Mouse (Mus musculus) megakaryocyte-erythroid progenitor cell, adult 5-6 weeks (primary cell): ENCODE data around the gene Cdcp1. TPM values are rescaled to one million over a fixed set of nuclear protein-coding genes. Genes with fewer than 3 reads are reported as not detected.

Experiments
- total RNA-seq, 2 experiments: library from RNA; stranded (forward) in 1 of 2; stranded (reverse) in 1 of 2; fragments of 200-1000, 215-1000 nt in 1 of 2; fragments of >200 nt in 1 of 2; fragmentation: Nextera tagmentation in 1 of 2; gene quantifications; 2 replicates each; pipeline ENCODE4 v1.2.3; 2014 to 2017

Cdcp1 gene
- total RNA-seq, 2 experiments from 2014 or later, result 0.38 to 0.57 TPM

Other genes with a start within 250 kb of the Cdcp1 start
- 4.0 and 16.1 TPM in 2 replicates for gene Tmem42, start 194.7 kb downstream of the Cdcp1 start, total RNA-seq (2014; fragmentation: Nextera tagmentation)
- 5.4 and 9.2 TPM in 2 replicates for gene Tmem42, start 194.7 kb downstream of the Cdcp1 start, total RNA-seq (2017)
- gene Tgm4, start 181.3 kb downstream of the Cdcp1 start, total RNA-seq (2014; fragmentation: Nextera tagmentation), result 0.62 TPM in 1 of 2 replicates, not detected in the other
- 0.42 and 1.4 TPM in 2 replicates for gene Tgm4, start 181.3 kb downstream of the Cdcp1 start, total RNA-seq (2017)
- 53.0 and 65.0 TPM in 2 replicates for gene Zdhhc3, start 102.8 kb downstream of the Cdcp1 start, total RNA-seq (2014; fragmentation: Nextera tagmentation)
- gene Zdhhc3, start 102.8 kb downstream of the Cdcp1 start, total RNA-seq (2017), result 31.2 and 37.7 TPM in 2 replicates
- gene Exosc7, start 102.8 kb downstream of the Cdcp1 start, total RNA-seq (2014; fragmentation: Nextera tagmentation), result 104 and 111 TPM in 2 replicates
- gene Exosc7, start 102.8 kb downstream of the Cdcp1 start, total RNA-seq (2017), result 108 and 123 TPM in 2 replicates
- gene Clec3b, start 65.1 kb downstream of the Cdcp1 start, total RNA-seq (2014; fragmentation: Nextera tagmentation), result not detected in 2 replicates
- gene Clec3b, start 65.1 kb downstream of the Cdcp1 start, total RNA-seq (2017), result not detected in 2 replicates
- gene Tmem158, start 44.7 kb upstream of the Cdcp1 start, total RNA-seq (2014; fragmentation: Nextera tagmentation), result 0.85 and 2.1 TPM in 2 replicates
- 4.3 TPM in 1 of 2 replicates, not detected in the other for gene Tmem158, start 44.7 kb upstream of the Cdcp1 start, total RNA-seq (2017)
- gene Lars2, start 150.9 kb upstream of the Cdcp1 start, total RNA-seq (2014; fragmentation: Nextera tagmentation), result 9,051 and 22,399 TPM in 2 replicates
- gene Lars2, start 150.9 kb upstream of the Cdcp1 start, total RNA-seq (2017), result 83.4 and 123 TPM in 2 replicates